Mouse (Mus musculus) testis, adult 2 months (tissue): ENCODE results near the gene Mttp.

ENCODE experiments used
- CTCF ChIP-seq: fragments of 200-500 bp; IDR thresholded peaks from 2 replicates; pipeline ENCODE4 v1.5.1; 2012; ENCODE audit warnings: low read depth, mild to moderate bottlenecking, inconsistent platforms, low read length, moderate library complexity; ENCODE audit not compliant: control insufficient read depth, insufficient read depth, insufficient replicate concordance
- POLR2A ChIP-seq: fragments of 200-500 bp; IDR thresholded peaks from 2 replicates; pipeline ENCODE4 v1.6.1; 2012; ENCODE audit warnings: low read depth, mild to moderate bottlenecking, inconsistent platforms, low read length, moderate library complexity; ENCODE audit not compliant: control insufficient read depth

GRCm38 (mm10) chr3:138066348-138066856 is 78.4 kb downstream of the Mttp start:
- TF ChIP-seq POLR2A (no peak), CTCF (no peak)
